Mouse (Mus musculus) B cell, adult 2 months (primary cell): Measurements from ENCODE around the gene Trir.

ENCODE experiments used
- DNase-seq, 2 experiments: peaks; one replicate each; pipeline ENCODE4 v3.0.0; 2022

Trir gene

GRCm38 (mm10) chr8:84995680-84996079, 30.9 kb upstream of the Trir start:
- DNase-seq = no peak

- no peak for DNase-seq
Measured at GRCm38 (mm10) chr8:84996978-84997377, 29.6 kb upstream of the Trir start.

GRCm38 (mm10) chr8:84997649-84998295, 28.9 kb upstream of the Trir start:
- DNase-seq = peak; percentile 94 to 96

GRCm38 (mm10) chr8:85007686-85008085, 18.9 kb upstream of the Trir start:
- DNase-seq = peak; percentile 69 to 70

DNA sequence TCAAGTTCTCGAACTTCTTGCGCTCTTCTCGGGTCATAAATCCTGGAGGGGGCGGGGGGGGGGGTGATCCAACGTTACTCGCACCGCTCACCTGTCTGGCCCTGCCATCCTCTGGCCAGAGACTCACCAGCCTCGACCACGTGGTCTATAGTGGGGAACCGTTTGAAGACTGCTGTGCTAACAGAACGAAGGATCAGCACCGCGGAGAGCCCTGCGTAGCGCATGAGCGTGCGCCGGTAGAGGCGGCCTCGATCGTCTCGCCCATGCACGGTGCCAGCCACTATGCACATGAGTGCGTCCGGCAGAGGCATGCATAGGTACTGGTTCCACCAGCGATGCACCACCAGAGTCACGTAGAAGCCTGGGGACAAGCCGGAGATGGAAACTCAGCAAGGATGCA, 15.4 kb upstream of the Trir start:
- DNase-seq = no peak

DNA sequence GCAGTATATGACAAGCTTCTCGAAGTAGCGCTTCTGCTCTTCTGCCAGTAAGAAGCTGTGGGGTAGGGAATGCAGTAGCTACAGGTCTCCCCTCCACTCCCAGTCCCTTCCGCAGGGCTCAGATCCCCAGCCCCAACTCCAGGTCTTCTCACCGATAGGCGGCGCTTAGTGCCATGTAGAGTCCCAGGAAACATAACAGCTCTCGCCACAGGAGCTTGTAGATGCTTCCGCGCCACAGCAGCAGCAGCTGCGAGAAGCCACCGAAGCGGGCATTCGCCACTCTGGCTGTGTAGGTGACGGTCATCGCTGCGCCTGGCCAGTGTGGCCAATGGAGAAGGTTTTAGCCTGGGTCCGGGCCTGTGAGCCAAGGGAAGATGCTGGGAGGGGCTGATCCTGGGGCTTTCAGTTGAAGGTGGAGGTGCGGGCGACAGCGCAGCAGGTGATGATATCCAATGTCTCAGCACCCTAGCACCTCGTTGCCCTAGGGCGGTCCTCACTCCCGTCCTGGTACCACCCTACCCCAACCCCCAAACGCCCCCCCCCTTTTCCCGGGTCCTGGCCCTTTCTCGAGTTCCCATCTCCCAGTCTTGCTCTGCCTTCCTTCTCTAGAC, 13.3 kb upstream of the Trir start:
- DNase-seq = peak; percentile 76 to 78

- DNase-seq = no peak
Measured at GRCm38 (mm10) chr8:85014431-85014830, 12.2 kb upstream of the Trir start, which contains the start of gene Best2. Best2 (minus strand) TSS chr8:85014531.

DNA sequence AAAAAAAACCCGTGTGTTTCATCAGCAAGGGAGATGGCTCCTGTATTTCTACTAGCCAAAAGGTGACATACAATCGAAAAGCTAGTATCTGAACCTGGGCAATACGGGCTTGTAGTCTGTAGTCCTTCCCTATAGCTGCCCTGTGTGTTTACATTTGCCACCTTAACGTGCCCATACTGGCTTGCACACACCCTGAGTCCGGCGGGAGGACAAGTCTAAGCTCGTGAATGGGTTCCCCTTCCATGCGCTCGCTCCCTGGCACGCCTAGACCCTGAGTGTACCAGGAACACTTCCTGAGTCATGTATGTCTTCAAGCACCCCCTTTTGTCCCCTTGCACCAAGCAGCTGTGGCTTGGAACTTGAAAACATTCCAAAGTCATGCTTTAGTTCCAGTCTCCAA, 9.9 kb upstream of the Trir start:
- no peak for DNase-seq

GRCm38 (mm10) chr8:85017209-85017608, 9.4 kb upstream of the Trir start:
- DNase-seq = no peak

DNA sequence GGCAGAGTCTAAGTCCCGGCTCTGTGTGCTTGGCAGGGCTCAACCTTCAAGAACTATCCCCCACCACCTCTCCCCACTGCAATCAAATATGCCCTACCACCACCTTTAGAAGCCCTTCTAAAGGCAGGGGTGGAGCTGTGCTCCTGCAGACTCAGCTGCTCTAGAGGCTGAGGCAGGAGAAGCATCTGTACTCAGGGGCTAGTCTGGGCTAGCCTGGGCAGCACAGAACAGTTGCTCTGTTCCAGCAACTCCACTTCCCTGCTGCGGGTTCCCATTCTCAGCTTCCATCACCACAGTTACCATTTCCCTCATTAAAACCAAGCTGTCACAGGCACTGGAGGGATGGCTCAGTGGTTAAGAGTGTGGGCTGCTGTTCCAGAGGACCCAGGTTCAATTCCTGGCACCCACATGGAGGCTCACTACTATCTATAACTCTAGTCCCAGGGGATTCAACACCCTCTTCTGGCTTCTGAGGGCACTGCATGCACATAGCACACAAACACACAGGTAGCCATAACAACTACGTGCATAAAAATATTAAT, 5.0 kb upstream of the Trir start:
- DNase-seq = peak; percentile 37 to 46

DNA sequence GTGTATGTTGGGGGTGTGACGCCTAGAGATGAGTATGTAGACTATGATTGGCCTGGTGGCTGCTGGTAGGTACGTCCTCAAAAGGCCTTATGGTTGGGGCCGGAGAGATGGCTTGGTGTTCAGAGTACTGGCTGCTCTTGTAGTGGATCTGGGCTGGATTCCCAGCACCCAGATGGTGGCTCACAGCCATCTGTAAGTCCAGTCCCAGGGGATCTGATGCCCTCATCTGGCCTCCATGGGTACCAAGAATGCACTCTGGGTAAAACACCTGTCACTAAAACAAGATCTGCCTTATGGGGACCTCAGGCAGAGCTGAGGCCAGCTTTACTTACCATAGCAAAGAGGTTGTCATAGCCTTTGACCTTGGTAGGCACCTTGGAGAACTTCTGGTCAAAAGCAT, 2.8 kb upstream of the Trir start:
- DNase-seq = no peak

DNA sequence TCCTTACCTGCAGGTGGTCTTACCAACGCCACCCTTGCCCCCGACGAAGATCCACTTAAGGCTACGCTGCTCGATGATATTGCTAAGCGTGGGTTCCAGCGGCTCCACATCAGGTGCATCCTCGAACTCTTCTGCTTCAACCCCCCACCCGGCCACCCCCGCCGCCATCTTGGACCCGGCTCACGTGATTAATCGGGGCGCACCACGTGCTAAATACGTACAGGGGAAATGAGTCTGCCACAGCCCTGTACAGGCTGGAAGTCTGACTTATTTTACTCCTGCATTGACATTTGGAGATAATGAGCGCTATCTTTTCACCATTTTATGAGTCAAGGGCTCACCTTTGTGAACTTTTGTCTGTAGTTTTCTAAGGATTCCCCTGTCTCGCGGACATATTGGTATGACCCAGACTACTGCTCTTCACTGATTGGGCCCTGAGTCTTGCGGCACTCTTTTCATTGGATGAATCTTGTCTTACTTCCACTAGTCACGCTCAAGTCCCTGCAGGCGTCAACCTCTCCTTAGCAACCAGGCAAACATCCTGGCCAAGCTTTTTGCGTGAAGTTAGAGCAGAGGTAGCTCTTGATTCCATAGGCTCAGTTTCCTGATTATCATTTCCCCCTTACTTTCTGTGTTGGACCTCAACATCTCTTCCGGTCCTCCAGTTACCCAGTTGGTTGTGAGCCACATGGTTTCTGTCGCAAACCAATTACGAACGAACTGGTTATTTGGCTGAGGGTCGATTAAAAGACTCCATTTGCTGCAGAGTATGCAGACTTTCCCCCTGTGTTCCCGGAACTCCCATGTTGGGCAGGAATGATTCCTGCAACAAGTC, 1.3 kb upstream of the Trir start, which contains the start of gene Asna1:
Gene Asna1, minus strand, starts transcription at position 184 of the 835 bp plus-strand sequence.
- peak; percentile 85 to 86 for DNase-seq

DNA sequence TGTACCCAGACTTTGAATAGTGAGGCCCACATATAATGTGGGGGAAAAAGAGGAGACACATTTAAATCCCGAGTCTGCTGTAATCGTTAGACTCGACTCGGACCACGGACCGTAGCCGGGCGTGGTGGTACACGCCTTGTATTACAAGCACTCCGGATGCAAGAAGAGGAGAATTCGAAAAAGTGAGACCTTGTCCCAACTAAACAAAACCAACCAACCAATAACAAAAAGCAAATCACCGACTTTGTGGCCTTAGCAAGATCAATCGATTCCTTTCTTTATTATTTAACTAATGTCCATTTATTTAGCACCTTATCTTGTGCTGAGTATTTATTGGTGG, 863 bp downstream of the Trir start:
- peak in 1 of 2 experiments; percentile 31 for DNase-seq

DNA sequence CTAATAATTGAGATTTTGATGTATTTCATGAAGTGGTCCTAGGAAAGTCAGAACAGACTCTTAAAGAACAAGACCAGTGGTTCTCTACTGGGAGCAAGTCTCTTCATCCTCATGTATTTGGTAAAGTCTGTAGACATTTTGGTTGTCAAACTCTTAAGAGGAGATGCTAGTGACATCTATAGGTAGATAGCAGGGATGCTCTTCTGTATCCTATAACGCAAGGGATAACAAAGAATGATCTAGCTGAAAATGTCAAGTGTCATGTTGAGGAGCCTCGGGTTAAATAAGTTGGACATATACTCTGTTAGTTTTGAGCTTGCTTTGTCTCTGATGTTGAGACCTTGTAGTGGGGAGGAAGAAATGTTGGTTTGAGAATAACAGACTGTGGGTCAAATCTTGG, 1.3 kb downstream of the Trir start:
- DNase-seq = no peak

DNA sequence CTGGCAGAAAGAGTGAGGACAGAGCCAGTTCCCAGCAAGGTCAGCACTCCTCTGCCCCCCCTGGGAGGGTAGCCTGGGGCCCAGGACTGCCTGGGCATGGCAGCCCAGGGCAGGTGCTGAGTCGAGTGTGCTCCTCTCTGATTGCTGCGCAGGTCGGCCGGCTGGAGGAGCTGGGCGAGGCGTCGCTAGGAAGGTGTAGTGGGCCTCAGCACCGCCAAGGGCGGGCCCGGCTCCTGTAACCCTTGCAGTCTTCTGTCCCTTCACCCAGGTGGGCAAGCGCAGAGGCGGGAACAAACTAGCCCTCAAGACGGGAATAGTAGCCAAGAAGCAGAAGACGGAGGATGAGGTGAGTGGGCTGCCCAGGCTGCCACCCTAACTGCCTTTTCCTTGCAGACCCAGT, 2.6 kb downstream of the Trir start:
- no peak for DNase-seq

DNA sequence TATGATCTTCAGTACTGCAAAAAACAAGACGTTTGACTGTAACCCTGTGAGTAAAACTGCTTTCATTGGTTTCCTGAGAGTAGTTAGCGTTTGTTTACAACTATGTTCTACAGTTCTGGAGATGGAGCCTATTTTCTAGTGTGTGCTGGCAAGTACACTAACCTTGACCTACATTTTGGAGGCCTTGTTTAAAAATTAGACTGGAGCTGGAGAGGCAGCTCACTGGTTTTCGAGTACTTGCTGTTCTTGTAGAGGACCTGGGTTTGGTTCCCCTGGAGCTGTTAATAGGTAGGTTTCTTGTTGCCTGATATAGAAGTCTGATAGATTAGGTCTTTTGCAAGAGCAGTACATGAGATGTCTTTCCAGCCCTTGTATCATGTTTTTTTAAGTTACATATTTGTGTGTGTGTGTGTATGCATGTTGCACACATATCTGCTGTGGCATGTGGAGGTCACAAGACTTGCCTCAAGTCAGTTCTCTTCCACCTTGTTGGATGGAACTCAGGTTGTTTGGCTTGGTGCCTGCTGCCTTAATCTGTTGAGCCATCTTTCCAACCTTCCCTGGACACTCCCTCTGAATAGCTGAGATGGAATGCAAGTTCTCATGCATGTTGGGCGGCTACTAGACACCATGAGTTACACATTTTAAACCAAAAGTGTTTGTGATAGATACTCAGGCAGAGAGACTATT, 6.1 kb downstream of the Trir start:
- no peak for DNase-seq

- no peak for DNase-seq
Measured at GRCm38 (mm10) chr8:85033867-85034266, 7.2 kb downstream of the Trir start.

DNA sequence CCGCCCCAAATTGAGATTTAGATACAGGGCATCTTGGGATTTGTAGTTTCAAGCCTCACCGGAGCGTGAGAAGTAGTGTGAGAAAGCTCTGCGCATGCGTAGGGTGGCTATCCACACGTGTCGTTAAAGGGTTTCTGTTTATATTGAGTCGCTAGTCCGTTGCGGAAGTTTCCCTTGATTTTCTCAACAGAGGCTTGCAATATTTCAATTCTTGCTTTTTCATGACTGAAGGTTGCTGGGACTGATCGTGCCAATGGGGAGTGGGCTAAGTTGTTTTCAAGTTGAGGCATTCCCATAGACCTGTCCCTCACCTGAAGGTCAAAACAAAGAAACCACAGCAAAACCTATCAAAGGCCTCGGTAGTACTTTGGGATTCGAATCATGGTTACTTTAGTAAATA, 8.1 kb downstream of the Trir start:
- peak; percentile 82 to 83 for DNase-seq

- no peak for DNase-seq
Measured at GRCm38 (mm10) chr8:85035165-85035727, 8.6 kb downstream of the Trir start.

DNA sequence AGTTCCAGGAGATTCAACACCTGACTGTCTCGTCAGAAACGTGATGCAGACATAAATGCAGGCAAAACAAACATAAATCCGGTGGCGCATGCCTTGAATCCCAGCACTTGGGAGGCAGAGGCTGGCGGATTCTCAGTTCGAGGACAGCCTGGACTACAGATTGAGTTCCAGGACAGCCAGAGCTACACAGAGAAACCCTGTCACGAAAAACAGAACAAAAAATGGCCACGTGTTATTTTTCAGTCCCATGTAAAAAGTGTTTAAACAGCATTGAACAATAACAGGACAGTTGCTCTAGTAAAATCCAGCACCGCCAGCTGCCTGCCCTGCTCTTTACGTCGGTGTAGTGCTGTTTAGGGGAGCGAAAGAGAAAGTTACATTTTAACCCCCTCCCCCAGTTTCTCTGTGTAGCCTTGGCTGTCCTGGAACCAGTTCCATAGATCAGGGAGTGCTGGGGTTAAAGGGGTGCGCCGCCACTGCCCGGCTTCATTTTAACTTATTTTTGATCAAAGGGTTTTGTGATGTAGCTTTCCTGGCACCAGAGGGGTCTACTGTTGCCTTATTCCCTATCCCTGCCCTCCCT, 9.2 kb downstream of the Trir start:
- peak; percentile 38 to 40 for DNase-seq

- no peak for DNase-seq
Measured at GRCm38 (mm10) chr8:85036381-85036717, 9.7 kb downstream of the Trir start.

- peak; percentile 84 to 87 for DNase-seq
Measured at GRCm38 (mm10) chr8:85036718-85037365, 10.2 kb downstream of the Trir start, which contains the start of gene Tnpo2. Tnpo2 (plus strand) TSS chr8:85036915.
